Mouse (Mus musculus): ENCODE data around the gene Sipa1l2.

GRCm38 (mm10) chr8:125434151-125434550 is 135.5 kb downstream of the Sipa1l2 start:
- TF ChIP-seq CTCF (IDR thresholded peaks at IDR 0.05; ENCODE audit: borderline replicate concordance, insufficient read depth, low read length) (no peak), POLR2A (IDR thresholded peaks at IDR 0.05; ENCODE audit: low read depth, low read length) (no peak)

Measured in embryonic fibroblast, embryonic 13.5 days (primary cell).